Mouse (Mus musculus) intestine, embryonic 16.5 days (tissue): ENCODE data around the gene Tmub2. TPM values are rescaled to one million over a fixed set of nuclear protein-coding genes. Genes with fewer than 3 reads are reported as not detected.

ENCODE experiments used
- polyA plus RNA-seq: library from polyadenylated mRNA; unstranded; fragments of >200 nt; fragmentation: Nextera tagmentation; extraction: Ambion mirVana; gene quantifications from 2 replicates; pipeline ENCODE4 v1.2.1, GENCODE M21; 2015

The Tmub2 gene
- polyA plus RNA-seq, 1 experiment from 2014 or later, result 54.3 TPM

Other genes starting within 250 kb of the Tmub2 start
- 1.9 and 2.0 TPM in 2 replicates for gene Cd300lg, start 243.4 kb upstream of the Tmub2 start, polyA plus RNA-seq
- gene Mpp2, start 196.4 kb upstream of the Tmub2 start, polyA plus RNA-seq, result 5.8 and 6.2 TPM in 2 replicates
- gene Ppy, start 183.6 kb upstream of the Tmub2 start, polyA plus RNA-seq, result 3.9 and 6.0 TPM in 2 replicates
- gene Pyy, start 177.1 kb upstream of the Tmub2 start, polyA plus RNA-seq, result 62.9 and 67.0 TPM in 2 replicates
- gene Nags, start 139.4 kb upstream of the Tmub2 start, polyA plus RNA-seq, result 33.8 and 39.1 TPM in 2 replicates
- gene Tmem101, start 128.5 kb upstream of the Tmub2 start, polyA plus RNA-seq, result 23.4 and 26.0 TPM in 2 replicates
- gene Lsm12, start 99.6 kb upstream of the Tmub2 start, polyA plus RNA-seq, result 87.9 and 115 TPM in 2 replicates
- 26.7 and 32.1 TPM in 2 replicates for gene G6pc3, start 95.3 kb upstream of the Tmub2 start, polyA plus RNA-seq
- gene Hdac5, start 54.8 kb upstream of the Tmub2 start, polyA plus RNA-seq, result 54.8 and 55.5 TPM in 2 replicates
- 12.4 and 15.9 TPM in 2 replicates for gene BC030867, start 36.0 kb upstream of the Tmub2 start, polyA plus RNA-seq
- 0.05 TPM in 2 replicates for gene Asb16, start 16.2 kb upstream of the Tmub2 start, polyA plus RNA-seq
- 8.8 and 9.0 TPM in 2 replicates for gene Atxn7l3, start 11.7 kb downstream of the Tmub2 start, polyA plus RNA-seq
- gene Ubtf, start 34.8 kb downstream of the Tmub2 start, polyA plus RNA-seq, result 65.5 and 66.0 TPM in 2 replicates
- 11.2 and 19.3 TPM in 2 replicates for gene Slc4a1, start 81.3 kb downstream of the Tmub2 start, polyA plus RNA-seq
- 6.0 and 6.8 TPM in 2 replicates for gene Rundc3a, start 108.5 kb downstream of the Tmub2 start, polyA plus RNA-seq
- gene Slc25a39, start 123.0 kb downstream of the Tmub2 start, polyA plus RNA-seq, result 366 and 376 TPM in 2 replicates
- gene Grn, start 145.4 kb downstream of the Tmub2 start, polyA plus RNA-seq, result 221 and 245 TPM in 2 replicates
- 0.86 and 1.8 TPM in 2 replicates for gene Fam171a2, start 162.8 kb downstream of the Tmub2 start, polyA plus RNA-seq
- 3.1 and 3.7 TPM in 2 replicates for gene Itga2b, start 185.2 kb downstream of the Tmub2 start, polyA plus RNA-seq